Mouse (Mus musculus) macrophage (primary cell): ENCODE measurements around the gene Mast3. TPM values are rescaled to one million over a fixed set of nuclear protein-coding genes. Genes with fewer than 3 reads are reported as not detected.

Source experiments
- H3K27ac ChIP-seq: fragments of 350-480 bp; formaldehyde crosslinking; 2 replicates; pipeline ENCODE4 v1.9.0; 2021
- H3K36me3 ChIP-seq: fragments of 350-480 bp; formaldehyde crosslinking; 2 replicates; pipeline ENCODE4 v1.9.0; 2021; ENCODE audit errors: inconsistent target
- H3K4me3 ChIP-seq: fragments of 350-480 bp; formaldehyde crosslinking; 2 replicates; pipeline ENCODE4 v1.9.0; 2021; ENCODE audit errors: inconsistent target
- H3K79me2 ChIP-seq: fragments of 350-480 bp; formaldehyde crosslinking; 2 replicates; pipeline ENCODE4 v1.9.0; 2021; ENCODE audit errors: inconsistent target
- WGBS: methylation state at CpG from one replicate; pipeline ENCODE4 v1.1.7; 2026; ENCODE audit warnings: inconsistent platforms; ENCODE audit not compliant: missing documents; 5-methylcytosine and 5-hydroxymethylcytosine counted together
- polyA plus RNA-seq: library from polyadenylated mRNA; stranded (reverse); fragments of 250-400 nt; gene quantifications from 3 replicates; pipeline ENCODE4 v1.2.4, GENCODE M21; 2018; ENCODE audit warnings: inconsistent platforms

Mast3 gene
- polyA plus RNA-seq, 1 experiment from 2014 or later = 40.6 TPM

GRCm38 (mm10) chr8:70737705-70738104 lies 67.1 kb downstream of the Mast3 start:
- Histone ChIP-seq H3K4me3 (no peak overlapping the region), H3K79me2 (no peaks in the 10 kb centered on the region), H3K36me3 (no peaks in the 10 kb centered on the region), H3K27ac (no peak overlapping the region)
- 73% methylated on average over 5 of the region's 5 CpGs for WGBS

- 68% methylated on average over 4 of the region's 4 CpGs for whole genome bisulfite sequencing
- Histone ChIP-seq H3K4me3 (no peak overlapping the region), H3K79me2 (no peaks in the 10 kb centered on the region), H3K36me3 (no peaks in the 10 kb centered on the region), H3K27ac (no peak overlapping the region)
Observed at GRCm38 (mm10) chr8:70730956-70731355, 73.9 kb downstream of the Mast3 start.

DNA sequence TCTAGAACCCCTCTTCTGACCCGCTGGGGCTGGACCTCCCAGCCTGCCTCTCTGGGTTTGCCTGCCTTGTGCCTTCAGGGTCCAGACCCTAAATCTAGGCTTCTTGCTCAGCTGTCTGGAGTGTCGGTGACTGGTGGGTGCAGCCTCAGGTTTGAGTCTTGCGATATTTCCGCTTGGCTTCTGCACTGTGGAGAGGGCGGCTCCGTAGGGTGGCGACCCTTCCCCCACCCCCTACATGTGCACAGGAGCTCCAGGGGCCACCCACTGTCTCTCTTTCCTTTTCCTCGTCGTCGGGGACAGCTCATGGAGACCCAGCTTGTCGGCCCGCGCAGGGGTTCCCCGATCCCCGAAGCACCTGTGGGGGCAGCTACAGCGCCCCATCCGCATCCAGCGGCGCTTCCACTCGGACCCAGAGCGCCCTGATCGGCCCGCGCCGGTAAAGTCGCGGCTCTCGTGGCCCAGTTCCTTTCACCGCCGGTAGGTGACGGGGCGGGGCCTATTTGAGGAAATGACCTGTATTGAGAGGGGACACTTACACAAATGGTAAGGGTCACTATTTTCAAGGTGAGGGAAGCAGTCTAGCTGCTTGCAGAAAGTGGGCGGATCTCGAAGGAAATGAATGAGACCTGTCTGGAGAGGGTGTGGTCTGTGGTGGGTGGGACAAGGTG lies 74.9 kb downstream of the Mast3 start:
- H3K27ac ChIP-seq = no peak overlapping the region

More for the DNA sequence above, 74.9 kb downstream of the Mast3 start:
- no peaks in the 10 kb centered on the region for H3K36me3 ChIP-seq
- no peaks in the 10 kb centered on the region for H3K79me2 ChIP-seq
- H3K4me3 ChIP-seq = no peak overlapping the region
- 4% methylated on average over 31 of the region's 34 CpGs for WGBS

Other genes starting within 250 kb of the Mast3 start
- gene Isyna1, start 210.7 kb downstream of the Mast3 start, polyA plus RNA-seq = 26.5 to 53.2 TPM (median 51.1 TPM) in 3 replicates
- gene Ssbp4, start 196.2 kb downstream of the Mast3 start, polyA plus RNA-seq = 71.4 to 137 TPM (median 122 TPM) in 3 replicates
- 104 to 230 TPM (median 156 TPM) in 3 replicates for gene Lrrc25, start 188.9 kb downstream of the Mast3 start, polyA plus RNA-seq
- gene Gdf15, start 172.6 kb downstream of the Mast3 start, polyA plus RNA-seq = 24.3 to 124 TPM (median 74.3 TPM) in 3 replicates
- 19.1 to 57.8 TPM (median 24.3 TPM) in 3 replicates for gene Pgpep1, start 144.7 kb downstream of the Mast3 start, polyA plus RNA-seq
- gene Lsm4, start 131.8 kb downstream of the Mast3 start, polyA plus RNA-seq = 47.7 to 66.4 TPM (median 48.9 TPM) in 3 replicates
- gene Jund, start 106.1 kb downstream of the Mast3 start, polyA plus RNA-seq = 29.7 to 79.6 TPM (median 40.0 TPM) in 3 replicates
- gene Iqcn, start 101.6 kb downstream of the Mast3 start, polyA plus RNA-seq = not detected in 3 replicates
- gene Gm3336, start 86.5 kb downstream of the Mast3 start, polyA plus RNA-seq = not detected in 3 replicates
- gene Pde4c, start 81.3 kb downstream of the Mast3 start, polyA plus RNA-seq = not detected in 3 replicates
- gene Rab3a, start 50.4 kb downstream of the Mast3 start, polyA plus RNA-seq = 3.2 to 5.2 TPM (median 3.7 TPM) in 3 replicates
- gene Mpv17l2, start 44.1 kb downstream of the Mast3 start, polyA plus RNA-seq = 26.0 to 40.2 TPM (median 29.3 TPM) in 3 replicates
- gene Pik3r2, start 28.3 kb downstream of the Mast3 start, polyA plus RNA-seq = 23.2 to 26.1 TPM (median 23.3 TPM) in 3 replicates
- gene Il12rb1, start 3.4 kb upstream of the Mast3 start, polyA plus RNA-seq = 1.4 to 7.6 TPM (median 1.6 TPM) in 3 replicates
- gene Arrdc2, start 34.7 kb upstream of the Mast3 start, polyA plus RNA-seq = 8.1 to 21.9 TPM (median 12.1 TPM) in 3 replicates
- gene Kcnn1, start 58.2 kb upstream of the Mast3 start, polyA plus RNA-seq = 1.2 to 1.7 TPM (median 1.6 TPM) in 3 replicates
- 47.6 to 62.3 TPM (median 58.2 TPM) in 3 replicates for gene Ccdc124, start 68.9 kb upstream of the Mast3 start, polyA plus RNA-seq
- gene Slc5a5, start 87.7 kb upstream of the Mast3 start, polyA plus RNA-seq = not detected in 3 replicates
- 1,516 to 2,224 TPM (median 1,908 TPM) in 3 replicates for gene Rpl18a, start 92.4 kb upstream of the Mast3 start, polyA plus RNA-seq
- gene Map1s, start 100.9 kb upstream of the Mast3 start, polyA plus RNA-seq = 20.1 to 42.7 TPM (median 38.1 TPM) in 3 replicates